Mouse (Mus musculus) G1E-ER4 (cell line): ENCODE results near the gene Gm42420. TPM values are rescaled to one million over a fixed set of nuclear protein-coding genes. Genes with fewer than 3 reads are reported as not detected.

ENCODE experiments used
- GATA1 ChIP-seq: IDR thresholded peaks from one replicate; pipeline ENCODE4 v1.8.0; 2012; ENCODE audit warnings: low read length, inconsistent platforms
- polyA plus RNA-seq: library from polyadenylated mRNA; stranded (reverse); fragments of >175 nt; gene quantifications from 2 replicates; pipeline ENCODE4 v1.2.3, GENCODE M21; 2012

The Gm42420 gene
- polyA plus RNA-seq, 1 experiment = not detected

GRCm38 (mm10) chr6:39559276-39559939 is 26.1 kb upstream of the Gm42420 start:
- no peak for TF ChIP-seq GATA1

DNA sequence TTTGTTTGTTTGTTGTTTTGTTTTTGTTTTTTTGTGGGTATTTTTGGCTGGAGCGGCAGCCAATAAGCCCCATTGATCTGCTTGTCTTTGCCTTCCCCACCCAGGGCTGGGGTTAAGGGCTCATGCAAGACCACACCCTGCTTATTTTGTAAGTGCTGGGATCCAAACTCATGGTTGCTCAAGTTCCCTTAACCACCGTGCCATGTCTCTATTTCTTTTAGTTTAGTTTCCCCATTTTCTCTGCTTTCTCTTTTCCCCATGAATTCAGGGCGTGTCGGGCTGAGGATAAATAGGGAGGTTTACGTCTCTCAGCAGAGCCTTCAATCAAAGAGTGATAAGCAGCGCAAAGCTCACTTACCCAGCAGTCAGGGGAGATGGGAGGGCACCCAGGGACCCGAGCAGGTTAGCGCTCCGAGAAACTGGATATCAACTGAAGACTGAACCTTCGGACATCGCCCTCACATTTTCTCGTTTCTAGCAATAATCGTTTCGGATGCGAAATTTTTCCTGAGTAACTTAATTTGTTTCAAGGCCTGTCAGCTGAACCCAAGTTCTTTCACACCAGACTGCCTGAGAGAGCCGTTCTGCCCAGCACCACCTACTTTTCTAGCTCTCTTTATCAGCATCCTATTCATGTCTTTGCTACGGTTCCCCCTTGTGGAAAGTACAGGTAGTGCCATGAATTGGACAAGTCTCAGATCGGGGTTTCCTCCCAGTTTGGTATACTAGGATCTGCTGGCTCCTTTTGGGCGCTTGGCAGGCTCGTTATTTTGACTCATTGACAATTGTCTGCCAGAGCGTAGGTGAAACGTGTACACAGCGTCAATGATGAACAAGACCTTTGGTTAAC is 23.2 kb upstream of the Gm42420 start:
- no peak for TF ChIP-seq GATA1

DNA sequence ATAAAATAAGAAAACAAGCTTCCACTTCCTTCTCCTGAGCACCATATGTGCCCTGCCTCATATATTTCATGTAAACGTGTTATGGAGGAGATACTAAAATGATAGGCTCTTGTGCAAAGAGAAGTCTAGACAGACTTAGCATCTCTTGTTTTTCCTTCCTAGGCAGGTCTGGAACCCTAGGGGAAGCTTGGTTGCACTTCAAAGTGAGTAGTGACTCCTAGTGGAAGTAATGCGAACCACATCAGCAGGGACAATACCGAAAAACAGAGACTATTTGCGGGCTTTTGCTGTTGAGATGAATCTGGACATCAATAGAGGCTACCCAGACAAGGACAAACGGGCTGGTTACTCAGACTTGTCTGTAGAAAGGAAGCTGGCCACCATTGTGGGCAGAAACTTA is 18.0 kb upstream of the Gm42420 start:
- TF ChIP-seq GATA1 = no peak

GRCm38 (mm10) chr6:39570426-39570825 is 15.1 kb upstream of the Gm42420 start:
- no peak for TF ChIP-seq GATA1

DNA sequence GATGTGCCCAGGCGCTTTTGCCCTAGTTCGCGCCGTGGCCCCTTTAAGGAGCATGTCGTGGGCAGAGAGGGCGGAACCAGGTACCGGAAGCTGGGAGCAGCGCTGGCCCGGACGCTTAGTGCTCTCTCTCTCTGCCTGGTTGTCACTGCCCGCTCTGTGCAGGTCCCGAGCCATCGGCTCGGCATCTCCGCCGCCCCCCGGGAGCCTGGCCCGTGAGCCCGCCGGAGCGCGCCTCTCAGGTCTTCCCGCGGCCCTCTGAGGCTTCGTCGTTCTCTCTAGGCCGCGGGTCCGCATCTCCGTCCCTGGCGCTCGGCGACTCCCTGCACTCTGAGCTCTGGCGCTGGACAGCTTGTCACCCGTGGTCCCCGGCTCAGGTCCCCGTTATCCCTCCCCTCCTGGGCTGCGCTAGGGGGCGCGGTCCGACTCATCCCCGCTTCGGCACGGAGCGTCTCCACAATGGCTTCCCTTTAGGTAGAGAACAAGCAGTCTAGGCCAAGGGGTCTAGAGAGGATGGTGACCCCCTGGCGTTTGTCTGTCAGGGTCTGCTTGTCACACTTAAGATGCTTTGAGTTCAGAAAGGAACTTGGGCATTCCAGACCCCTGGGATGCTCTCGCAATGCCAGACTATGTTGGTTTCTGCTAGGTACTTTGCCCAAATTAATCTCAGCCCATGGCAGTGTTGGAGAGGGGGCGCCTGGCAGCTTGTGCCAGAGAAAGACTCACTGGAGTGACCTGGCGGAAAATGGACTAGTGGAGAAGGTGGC is 11.6 kb upstream of the Gm42420 start, which contains the start of gene Adck2:
Adck2 (plus strand) TSS at position 83 of the 764 bp plus-strand sequence.
- TF ChIP-seq GATA1 = no peak

GRCm38 (mm10) chr6:39574555-39574869 is 11.0 kb upstream of the Gm42420 start:
- no peak for TF ChIP-seq GATA1

- TF ChIP-seq GATA1 = no peak
Observed at GRCm38 (mm10) chr6:39574951-39575350, 10.6 kb upstream of the Gm42420 start.

DNA sequence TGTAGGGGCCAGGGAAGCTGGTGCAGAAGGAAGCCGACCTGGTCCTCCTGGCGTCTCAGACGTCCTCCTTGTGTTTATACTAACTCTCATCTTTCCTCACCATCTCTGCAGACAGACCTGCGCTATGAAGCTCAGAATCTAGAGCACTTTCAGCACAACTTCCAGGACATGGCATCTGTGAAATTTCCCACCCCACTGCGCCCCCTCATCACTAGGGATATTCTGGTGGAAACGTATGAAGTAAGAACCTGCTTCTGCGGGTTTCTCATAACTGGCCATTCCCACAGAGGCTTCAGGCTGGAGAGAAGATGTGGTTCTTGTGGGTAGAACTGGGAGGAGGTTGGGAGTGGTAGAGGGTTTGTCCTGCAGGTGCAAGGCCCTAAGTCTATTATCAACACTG is 6.0 kb upstream of the Gm42420 start:
- no peak for TF ChIP-seq GATA1

DNA sequence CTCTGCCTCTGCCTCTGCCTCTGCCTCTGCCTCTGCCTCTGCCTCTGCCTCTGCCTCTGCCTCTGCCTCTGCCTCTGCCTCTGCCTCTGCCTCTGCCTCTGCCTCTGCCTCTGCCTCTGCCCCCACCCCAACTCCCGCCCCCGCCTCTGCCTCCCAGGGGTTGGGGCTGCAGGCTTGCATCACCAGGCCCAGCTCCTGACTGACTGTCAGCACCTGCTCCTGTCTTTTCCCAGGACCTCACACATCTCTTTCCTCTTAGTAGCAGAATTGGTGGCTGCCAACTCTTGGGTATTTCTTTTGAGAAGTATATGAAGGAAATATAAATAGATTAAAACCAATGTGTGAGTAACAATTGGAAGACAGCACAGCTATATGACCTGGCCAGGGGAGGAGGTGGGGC is 5.0 kb upstream of the Gm42420 start:
- TF ChIP-seq GATA1 = no peak

- TF ChIP-seq GATA1 = no peak
Observed at GRCm38 (mm10) chr6:39581087-39581784, 4.3 kb upstream of the Gm42420 start.

DNA sequence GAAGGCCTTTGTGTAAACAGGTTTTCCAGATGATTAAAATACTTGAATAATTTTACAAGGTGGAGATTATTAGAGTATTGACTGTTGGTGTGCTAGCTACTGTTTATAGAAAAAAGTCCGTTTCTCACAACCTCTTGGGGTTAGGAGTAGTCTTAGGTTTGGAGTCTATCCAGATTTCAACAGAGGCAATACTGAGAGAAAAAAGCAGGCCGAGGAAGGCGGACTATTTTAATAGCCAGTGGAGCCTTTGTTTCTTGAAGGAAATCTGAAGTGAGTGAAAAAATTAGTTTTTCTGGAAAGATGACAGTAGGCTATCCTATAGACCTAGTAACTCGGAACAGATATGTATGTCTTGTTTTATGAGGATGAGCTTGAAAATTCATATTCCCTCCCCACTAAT is 5.9 kb downstream of the Gm42420 start:
- no peak for TF ChIP-seq GATA1

GRCm38 (mm10) chr6:39592401-39593214 is 7.1 kb downstream of the Gm42420 start, which contains the start of gene Ndufb2:
TSS of gene Ndufb2 (plus strand) at chr6:39592574.
- TF ChIP-seq GATA1 = no peak

GRCm38 (mm10) chr6:39600851-39601250 is 15.3 kb downstream of the Gm42420 start:
- TF ChIP-seq GATA1 = no peak

GRCm38 (mm10) chr6:39601828-39602227 is 16.3 kb downstream of the Gm42420 start:
- no peak for TF ChIP-seq GATA1

GRCm38 (mm10) chr6:39604565-39604964 is 19.0 kb downstream of the Gm42420 start:
- TF ChIP-seq GATA1 = no peak

DNA sequence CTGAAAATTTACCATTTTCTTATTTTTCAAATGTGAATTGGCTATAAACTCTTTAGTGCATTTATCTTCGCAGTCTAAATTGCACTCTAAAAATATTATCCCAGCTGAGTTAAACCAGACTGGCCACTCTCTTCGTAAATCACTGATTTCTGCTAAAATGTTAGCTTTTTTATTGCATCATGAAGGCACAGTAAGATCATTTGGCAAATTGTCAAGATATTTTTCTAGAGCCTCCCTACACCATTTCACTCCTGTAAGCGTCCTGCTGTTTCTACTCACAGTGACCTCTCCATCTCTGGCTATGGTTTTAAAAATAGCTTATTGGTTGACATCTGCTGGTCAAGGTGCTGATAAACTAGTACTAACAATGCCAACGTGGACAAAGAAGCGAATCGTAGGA is 20.5 kb downstream of the Gm42420 start:
- TF ChIP-seq GATA1 = no peak
